ENCODE assay signal across 8 mouse cellular contexts in genomic region chr15:88819026-88819905, GRCm38 (mm10). TPM values are rescaled to one million over a fixed set of nuclear protein-coding genes. Genes with fewer than 3 reads are reported as not detected.
DNase-seq lines count a peak whose midpoint lies in the region; ATAC-seq lines count a peak whose summit lies in the region.

Gene Alg12, minus strand, starts transcription at chr15:88819318.
Gene Creld2, plus strand, starts transcription at chr15:88819646.

- DNase-seq in adrenal gland, adult (ENCODE audit: inconsistent age in 2 of 2, low spot score in 1 of 2), result peak; percentile 100
- peak; percentile 100 for DNase-seq in embryo, embryonic 10.5 days (ENCODE audit: low spot score)
- DNase-seq in gastrocnemius, postnatal 14 days, result peak; percentile 100
- peak; percentile 100 for DNase-seq in left cerebral cortex, postnatal 10 days (ENCODE audit: extremely low spot score in 1 of 2, low spot score in 2 of 2)
- DNase-seq in right cerebral cortex, postnatal 25 days, result peak; percentile 100
- DNase-seq in urinary bladder, postnatal 4 days (ENCODE audit: low spot score in 2 of 2), result peak; percentile 99

- peak; percentile 99 for ATAC-seq in inflammation-experienced regulatory T-cells, adult 6 months
- ATAC-seq in megakaryocyte-erythroid progenitor cell, adult 5-6 weeks (replicated peaks; ENCODE audit: low FRiP score, low TSS enrichment, poor library complexity, severe bottlenecking), result peak; percentile 98

- intact Hi-C loops in gastrocnemius, postnatal 14 days (cut with DNase I; ENCODE audit: low total_unique reads), result no loop called here
- intact Hi-C loops in left cerebral cortex, postnatal 10 days (cut with DNase I), result no loop called here

RNA-seq across cellular contexts. Expression of gene Alg12, which starts in this region (rescaled TPM):
- 1 to 10 TPM; 4.9 to 5.4 TPM for total RNA-seq in gastrocnemius, postnatal 14 days (2021)
- 10 to 100 TPM; 12.8 to 22.4 (median 15.8) TPM for polyA plus RNA-seq in inflammation-experienced regulatory T-cells, adult 6 months (2017; shearing (Covaris generic))
- 10 to 100 TPM in 1 of 2 experiments, 1 to 10 TPM in 1; 8.8 to 10.4 TPM for total RNA-seq in left cerebral cortex, postnatal 10 days (2021)
- total RNA-seq in megakaryocyte-erythroid progenitor cell, adult 5-6 weeks (2014; fragmentation: Nextera tagmentation), result 2.8 and 8.3 TPM in 2 replicates
- total RNA-seq in megakaryocyte-erythroid progenitor cell, adult 5-6 weeks (2017), result 3.3 and 5.2 TPM in 2 replicates

RNA-seq across cellular contexts. Expression of gene Creld2, which starts in this region (rescaled TPM):
- total RNA-seq in gastrocnemius, postnatal 14 days (2021), result 10 to 100 TPM in 1 of 2 experiments, 1 to 10 TPM in 1; 8.9 to 11.4 TPM
- 10 to 100 TPM; 22.9 to 40.9 (median 28.4) TPM for polyA plus RNA-seq in inflammation-experienced regulatory T-cells, adult 6 months (2017; shearing (Covaris generic))
- total RNA-seq in left cerebral cortex, postnatal 10 days (2021), result 10 to 100 TPM; 14.2 to 18.8 TPM
- 24.8 and 29.7 TPM in 2 replicates for total RNA-seq in megakaryocyte-erythroid progenitor cell, adult 5-6 weeks (2014; fragmentation: Nextera tagmentation)
- 47.8 and 50.9 TPM in 2 replicates for total RNA-seq in megakaryocyte-erythroid progenitor cell, adult 5-6 weeks (2017)

Comparison
In these comparisons a context has a peak if more than half of its experiments do, and no peak if none do; other contexts are left out.
1. Peak in every context shown above with its lines: DNase-seq and ATAC-seq.